Mouse (Mus musculus) heart, postnatal 0 days (tissue): ENCODE data around the gene Gm49373. TPM values are rescaled to one million over a fixed set of nuclear protein-coding genes. Genes with fewer than 3 reads are reported as not detected.
A peak's percentile ranks its signal among the peaks of the same experiment; 100 is the strongest.

ENCODE experiments used
- ATAC-seq: fragments of 200-750 bp; cut with Nextera tagmentation; 2 replicates; pipeline ENCODE4 v1.8.0; 2017; ENCODE audit warnings: low read depth, moderate number of reproducible peaks, moderate library complexity; ENCODE audit not compliant: insufficient read depth
- DNase-seq: peaks from one replicate; pipeline ENCODE4 v3.0.0-alpha.2; 2016; ENCODE audit warnings: low spot score
- H3K27ac ChIP-seq: fragments of 300-500 bp; sonication (generic); 2 replicates; pipeline ENCODE4 v1.5.1; 2014; ENCODE audit warnings: low read depth, mild to moderate bottlenecking
- H3K27me3 ChIP-seq: fragments of 300-500 bp; sonication (generic); 2 replicates; pipeline ENCODE4 v1.6.1; 2014; ENCODE audit warnings: low read length, mixed read lengths; ENCODE audit not compliant: control insufficient read depth, insufficient read depth
- H3K36me3 ChIP-seq: fragments of 300-500 bp; sonication (generic); replicated peaks from 2 replicates; pipeline ENCODE4 v1.6.1; 2014; ENCODE audit warnings: low read length, mixed read lengths; ENCODE audit not compliant: control insufficient read depth, insufficient read depth
- H3K4me1 ChIP-seq: fragments of 300-500 bp; sonication (generic); 2 replicates; pipeline ENCODE4 v1.6.1; 2014; ENCODE audit warnings: antibody characterized with exemption; ENCODE audit not compliant: control insufficient read depth, insufficient read depth
- H3K4me2 ChIP-seq: fragments of 300-500 bp; sonication (generic); 2 replicates; pipeline ENCODE4 v1.6.1; 2014; ENCODE audit warnings: low read depth, mild to moderate bottlenecking, low read length, moderate library complexity
- H3K4me3 ChIP-seq: fragments of 300-500 bp; sonication (generic); 2 replicates; pipeline ENCODE4 v1.5.1; 2014; ENCODE audit warnings: low read depth, low read length
- H3K9ac ChIP-seq: fragments of 300-500 bp; sonication (generic); replicated peaks from 2 replicates; pipeline ENCODE4 v1.6.1; 2014; ENCODE audit warnings: low read depth, low read length, mixed read lengths
- H3K9me3 ChIP-seq: fragments of 300-500 bp; sonication (generic); replicated peaks from 2 replicates; pipeline ENCODE4 v1.6.1; 2016; ENCODE audit warnings: low read length; ENCODE audit not compliant: control insufficient read depth
- CTCF ChIP-seq: IDR thresholded peaks from 2 replicates; pipeline ENCODE4 v1.5.1; 2016; ENCODE audit warnings: antibody characterized with exemption, control low read depth, low read depth
- EP300 ChIP-seq: IDR thresholded peaks from 2 replicates; pipeline ENCODE4 v1.6.1; 2016; ENCODE audit warnings: antibody characterized with exemption, low read depth
- WGBS: fragments of 180-500 bp; shearing (Covaris S2); extraction: QIAGEN DNeasy Blood & Tissue Kit; methylation state at CpG from one replicate; pipeline ENCODE4 v1.1.7; 2014; 5-methylcytosine and 5-hydroxymethylcytosine counted together
- polyA plus RNA-seq: library from polyadenylated mRNA; unstranded; fragments of >200 nt; fragmentation: Nextera tagmentation; extraction: Ambion mirVana; gene quantifications from 2 replicates; pipeline ENCODE4 v1.2.1, GENCODE M21; 2015
- total RNA-seq: library from RNA; depleted of rRNA; stranded (reverse); fragments of >200 nt; gene quantifications from 2 replicates; pipeline ENCODE4 v1.2.3, GENCODE M21; 2014; ENCODE audit warnings: low replicate concordance

Gene Gm49373
- total and polyA plus RNA-seq, 2 experiments from 2014 or later, result 0.18 TPM; not detected in 1

DNA sequence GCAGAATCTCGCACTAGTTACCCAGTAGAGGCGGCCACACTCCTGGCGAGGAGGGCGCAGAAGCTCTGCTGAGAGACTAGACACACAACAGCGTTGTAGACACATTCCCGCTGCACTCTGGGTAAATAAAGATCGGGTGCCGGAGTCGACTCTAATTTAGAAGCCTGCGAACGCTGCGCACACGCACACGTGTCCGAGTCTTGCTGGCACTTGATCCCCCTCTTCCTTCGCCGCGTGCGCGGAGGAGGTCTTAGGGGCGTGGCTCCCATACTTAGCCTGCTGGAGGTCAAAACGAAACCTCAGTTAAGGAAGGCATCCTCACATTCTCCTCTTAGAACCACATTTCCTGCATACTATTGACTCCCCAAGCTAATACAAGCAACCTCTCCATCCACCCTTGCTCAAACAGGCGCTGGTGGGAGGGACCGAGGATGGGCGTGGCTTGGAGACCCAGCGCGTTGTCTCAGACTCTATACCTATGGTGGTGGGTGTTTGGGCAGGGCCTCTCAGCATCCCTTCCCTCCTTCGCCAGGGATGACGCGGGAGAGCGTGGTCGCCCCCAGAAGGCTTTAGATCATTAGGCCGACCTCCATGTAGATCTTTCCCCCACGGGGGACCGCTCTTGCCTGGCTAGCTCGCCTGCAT, 41.5 kb downstream of the Gm49373 start:
- H3K4me1 ChIP-seq, result peaks cover 38% of the 10 kb centered on the region
- peak overlapping the region; percentile 77 for H3K4me2 ChIP-seq
- no peaks in the 10 kb centered on the region for H3K9me3 ChIP-seq
- H3K27me3 ChIP-seq, result peaks cover 57% of the 10 kb centered on the region
- peak; percentile 51 for DNase-seq
- H3K36me3 ChIP-seq, result 0 out of 2 replicates have a peak, but pooled peaks cover 5% of the 10 kb centered on the region
- no peak overlapping the region for H3K27ac ChIP-seq
- TF ChIP-seq EP300, result no peak
- TF ChIP-seq CTCF, result no peak
- peak; percentile 28 for ATAC-seq
- WGBS, result under 1% methylated on average over 36 of the region's 36 CpGs
- H3K9ac ChIP-seq, result no peak overlapping the region
- peak overlapping the region; percentile 54 for H3K4me3 ChIP-seq

DNA sequence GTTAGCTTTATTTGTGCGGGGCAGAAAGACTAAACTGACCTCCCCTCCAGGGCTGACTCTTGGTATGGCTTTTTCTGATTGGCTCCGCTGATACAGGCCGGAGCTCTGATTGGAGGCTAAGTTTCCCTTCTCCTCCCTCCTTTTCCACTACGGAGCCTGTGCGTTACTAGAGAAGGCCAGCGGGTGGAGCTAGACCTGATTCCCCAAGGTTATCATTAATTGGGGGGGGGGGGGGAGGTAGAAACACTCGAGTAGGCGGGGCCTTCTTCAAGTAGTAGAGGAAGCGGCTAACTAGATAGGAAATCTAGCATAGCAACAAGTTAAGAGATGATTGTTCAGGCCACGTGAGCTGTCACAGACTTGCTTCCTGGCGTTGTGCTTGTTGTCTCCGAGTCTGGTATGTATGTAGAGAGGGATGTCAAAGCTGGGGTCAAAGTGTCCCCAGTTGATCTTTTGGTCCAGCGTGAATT, 42.1 kb downstream of the Gm49373 start:
- peak overlapping the region; percentile 77 for H3K4me2 ChIP-seq
- H3K36me3 ChIP-seq, result 0 out of 2 replicates have a peak, but pooled peaks cover 5% of the 10 kb centered on the region
- H3K9me3 ChIP-seq, result no peaks in the 10 kb centered on the region
- H3K4me3 ChIP-seq, result peak overlapping the region; percentile 54
- TF ChIP-seq EP300, result no peak
- peak; percentile 61 for TF ChIP-seq CTCF
- no peak overlapping the region for H3K27ac ChIP-seq
- DNase-seq (peak; percentile 90), ATAC-seq (peak; percentile 73)
- peaks cover 38% of the 10 kb centered on the region for H3K4me1 ChIP-seq
- WGBS, result under 1% methylated on average over 13 of the region's 13 CpGs
- peaks cover 52% of the 10 kb centered on the region for H3K27me3 ChIP-seq
- no peak overlapping the region for H3K9ac ChIP-seq

DNA sequence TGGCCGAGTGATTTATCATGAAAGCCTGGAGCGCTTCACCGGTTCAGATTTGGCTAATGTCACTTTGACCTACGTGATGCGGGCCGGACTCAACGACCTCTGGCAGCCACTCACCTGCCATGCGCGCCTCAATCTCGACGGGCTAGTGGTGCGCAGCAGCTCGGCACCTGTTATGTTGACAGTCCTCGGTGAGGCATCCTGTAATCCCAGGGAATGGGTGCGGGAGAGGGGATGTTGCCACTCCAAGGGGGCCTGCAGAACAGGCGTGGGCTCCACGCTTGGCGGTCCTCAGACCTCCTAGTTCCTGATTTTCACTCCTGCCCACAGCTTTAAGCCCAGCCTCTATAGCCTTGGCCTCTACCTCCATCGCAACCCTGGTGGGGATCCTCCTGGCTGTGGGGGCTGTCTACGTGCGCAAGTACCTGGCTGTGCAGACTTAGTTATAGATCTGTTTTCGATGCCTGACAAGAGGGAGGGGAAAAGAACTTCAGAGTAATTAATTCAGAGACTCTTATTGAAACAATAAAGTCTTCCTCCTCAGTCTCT, 42.8 kb downstream of the Gm49373 start:
- peaks cover 45% of the 10 kb centered on the region for H3K27me3 ChIP-seq
- TF ChIP-seq CTCF (no peak), EP300 (no peak)
- H3K4me3 ChIP-seq, result peak overlapping the region; percentile 54
- ATAC-seq (no peak), DNase-seq (no peak)
- WGBS, result 21% methylated on average over 22 of the region's 22 CpGs
- 0 out of 2 replicates have a peak, but pooled peaks cover 5% of the 10 kb centered on the region for H3K36me3 ChIP-seq
- peak overlapping the region; percentile 77 for H3K4me2 ChIP-seq
- H3K4me1 ChIP-seq, result peaks cover 38% of the 10 kb centered on the region
- no peak overlapping the region for H3K27ac ChIP-seq
- H3K9me3 ChIP-seq, result no peaks in the 10 kb centered on the region
- no peak overlapping the region for H3K9ac ChIP-seq

DNA sequence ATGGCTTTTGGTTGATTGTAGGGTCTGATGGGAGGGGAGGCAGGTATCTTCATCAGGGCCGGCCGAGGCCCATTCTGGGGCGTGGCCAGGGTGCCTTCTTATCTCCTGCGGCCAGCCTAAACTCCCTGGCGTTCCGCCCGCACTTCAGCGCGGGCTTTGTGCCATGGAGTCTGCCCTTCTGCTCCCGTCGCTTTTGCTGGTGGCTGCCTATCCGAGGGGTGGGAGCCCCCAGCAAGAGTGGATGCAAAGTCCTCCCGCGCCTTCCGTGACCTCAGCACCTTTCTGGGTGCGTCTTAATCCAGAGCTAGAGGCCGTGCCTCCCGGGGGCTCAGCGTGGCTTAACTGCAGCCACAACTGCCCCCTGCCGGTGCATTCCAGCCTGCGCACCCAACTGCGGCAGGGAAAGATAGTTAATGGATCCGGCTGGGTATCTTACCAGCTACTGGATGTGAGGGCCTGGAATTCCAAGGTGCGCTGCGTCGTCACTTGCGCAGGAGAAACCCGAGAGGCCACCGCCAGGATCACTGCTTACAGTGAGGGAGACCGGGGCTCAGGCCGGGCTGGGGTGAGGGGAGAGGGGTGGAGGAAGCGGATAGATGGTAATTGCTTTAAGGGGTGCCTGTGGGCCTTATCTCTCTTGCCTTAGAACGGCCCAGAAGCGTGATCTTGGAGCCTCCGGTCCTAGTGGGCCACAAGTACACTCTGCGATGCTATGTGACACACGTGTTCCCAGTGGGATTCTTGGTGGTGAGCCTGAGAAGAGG, 43.4 kb downstream of the Gm49373 start, which contains the start of gene Icam4:
Gene Icam4 (plus strand): TSS at position 83 of the 764 bp plus-strand sequence.
- no peaks in the 10 kb centered on the region for H3K9me3 ChIP-seq
- H3K4me1 ChIP-seq, result peaks cover 38% of the 10 kb centered on the region
- H3K9ac ChIP-seq, result no peak within 1 kb of the TSS
- DNase-seq, result peak; percentile 77
- ATAC-seq, result peak; percentile 42
- peaks cover 38% of the 10 kb centered on the region for H3K27me3 ChIP-seq
- WGBS, result 1% methylated on average over 37 of the region's 37 CpGs
- no peak within 1 kb of the TSS for H3K27ac ChIP-seq
- H3K36me3 ChIP-seq, result 0 out of 2 replicates have a peak, but pooled peaks cover 5% of the 10 kb centered on the region
- H3K4me2 ChIP-seq, result peak within 1 kb of the TSS; percentile 77
- TF ChIP-seq CTCF (peak; percentile 75), EP300 (no peak)
- peak within 1 kb of the TSS; percentile 54 for H3K4me3 ChIP-seq

DNA sequence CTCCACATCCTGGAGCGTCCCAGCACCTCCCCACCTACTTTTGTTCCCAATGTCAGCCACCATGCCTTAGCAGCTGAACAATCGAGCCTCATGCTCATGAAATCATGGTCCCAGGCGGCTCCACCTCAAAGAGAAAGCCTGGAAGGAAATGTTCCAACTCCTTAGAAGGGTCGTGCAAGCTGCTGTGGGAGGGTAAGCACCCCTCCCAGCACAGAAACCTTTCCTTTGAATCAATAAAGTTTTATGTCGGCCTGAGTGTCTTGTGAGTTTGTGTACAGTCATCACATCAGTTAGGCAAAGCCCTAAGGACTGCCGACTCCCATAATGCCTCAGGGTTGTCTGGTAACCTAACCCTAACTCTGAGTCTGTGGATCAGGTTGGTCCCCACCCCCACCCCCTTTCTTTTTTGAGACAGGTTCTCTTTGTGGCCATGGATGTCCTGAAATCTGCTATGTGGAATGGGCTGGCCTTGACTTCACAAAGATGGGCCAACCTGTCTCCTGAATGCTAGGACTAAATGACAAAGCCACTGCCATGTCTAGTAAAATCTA, 44.3 kb downstream of the Gm49373 start:
- no peak overlapping the region for H3K4me3 ChIP-seq
- 70% methylated on average over 6 of the region's 6 CpGs for WGBS
- ATAC-seq (no peak), DNase-seq (no peak)
- TF ChIP-seq CTCF (no peak), EP300 (no peak)
- no peaks in the 10 kb centered on the region for H3K9me3 ChIP-seq
- peaks cover 38% of the 10 kb centered on the region for H3K4me1 ChIP-seq
- H3K9ac ChIP-seq, result no peak overlapping the region
- 0 out of 2 replicates have a peak, but pooled peaks cover 5% of the 10 kb centered on the region for H3K36me3 ChIP-seq
- H3K27me3 ChIP-seq, result peaks cover 31% of the 10 kb centered on the region
- no peak overlapping the region for H3K27ac ChIP-seq
- H3K4me2 ChIP-seq, result no peak overlapping the region
